In genomic region chr12:110608460-110609152, GRCm38 (mm10) we compare ENCODE assay signal across 8 mouse cellular contexts. TPM values are rescaled to one million over a fixed set of nuclear protein-coding genes. Genes with fewer than 3 reads are reported as not detected.
A peak's percentile ranks its signal among the peaks of the same experiment; 100 is the strongest.
DNase-seq lines count a peak whose midpoint lies in the region; ATAC-seq and TF ChIP-seq lines count a peak whose summit lies in the region.

No protein-coding gene starts in this region.

- H3K4me2 ChIP-seq in intestine, embryonic 16.5 days (ENCODE audit: low read depth, low read length), result no peak overlapping the region
- H3K4me2 ChIP-seq in liver, embryonic 13.5 days, result no peak overlapping the region

- H3K4me3 ChIP-seq in intestine, embryonic 16.5 days (ENCODE audit: low read length), result no peak overlapping the region
- H3K4me3 ChIP-seq in liver, embryonic 13.5 days (replicated peaks), result no peak overlapping the region
- H3K4me3 ChIP-seq in small intestine, adult 2 months (ENCODE audit: low read depth, low read length), result peak overlapping the region; percentile 14

- peak; percentile 95 for ATAC-seq in intestine, embryonic 16.5 days
- peak; percentile 61 for ATAC-seq in liver, embryonic 13.5 days (ENCODE audit: low read depth)

- no peaks in the 10 kb centered on the region for H3K27me3 ChIP-seq in intestine, embryonic 16.5 days (replicated peaks; ENCODE audit: control insufficient read depth, insufficient read depth, low read length)
- H3K27me3 ChIP-seq in liver, embryonic 13.5 days, result no peaks in the 10 kb centered on the region
- H3K27me3 ChIP-seq in small intestine, adult 2 months (ENCODE audit: control insufficient read depth, insufficient read depth, low read length), result no peaks in the 10 kb centered on the region

- peak; percentile 43; the same call in 1 of the 2 replicates for TF ChIP-seq CTCF in small intestine, adult 2 months (IDR thresholded peaks at IDR 0.05; ENCODE audit: extremely low read depth, insufficient read length, insufficient replicate concordance, low read depth, low read length)

- peak; percentile 17 for DNase-seq in embryo, embryonic 10 days (ENCODE audit: low spot score)
- DNase-seq in embryo, embryonic 9.5 days (ENCODE audit: extremely low spot score), result no peak
- DNase-seq in adrenal gland, postnatal 14 days, result peak; percentile 55
- peak; percentile 50 to 54 for DNase-seq in gastrocnemius, adult 8-10 months (ENCODE audit: low spot score in 2 of 2)
- DNase-seq in liver, embryonic 13.5 days, result peak; percentile 19
- DNase-seq in thymus, postnatal 25 days, result no peak

- peak overlapping the region; percentile 58 for H3K27ac ChIP-seq in intestine, embryonic 16.5 days (ENCODE audit: low read length)
- no peak overlapping the region for H3K27ac ChIP-seq in liver, embryonic 13.5 days
- H3K27ac ChIP-seq in small intestine, adult 2 months (ENCODE audit: insufficient read depth, low read depth, low read length), result peak overlapping the region; percentile 81

- no peaks in the 10 kb centered on the region for H3K36me3 ChIP-seq in intestine, embryonic 16.5 days (ENCODE audit: control insufficient read depth, insufficient read depth, low read length)
- peaks cover 20% of the 10 kb centered on the region for H3K36me3 ChIP-seq in liver, embryonic 13.5 days
- H3K36me3 ChIP-seq in small intestine, adult 2 months (ENCODE audit: control insufficient read depth, insufficient read depth, low read length), result peaks cover 19% of the 10 kb centered on the region

- H3K9ac ChIP-seq in intestine, embryonic 16.5 days (ENCODE audit: low read depth, low read length), result peak overlapping the region; percentile 35; the same call in 1 of the 2 replicates
- H3K9ac ChIP-seq in liver, embryonic 13.5 days, result no peak overlapping the region

- WGBS in intestine, embryonic 16.5 days, result 45% methylated on average over 11 of the region's 11 CpGs
- WGBS in liver, embryonic 13.5 days (ENCODE audit: insufficient replicate concordance), result 61% methylated on average over 11 of the region's 11 CpGs
- WGBS in small intestine, adult 2 months, result 10% methylated on average over 11 of the region's 11 CpGs

- H3K9me3 ChIP-seq in intestine, embryonic 16.5 days (ENCODE audit: control insufficient read depth, low read length), result no peaks in the 10 kb centered on the region
- H3K9me3 ChIP-seq in liver, embryonic 13.5 days (replicated peaks), result no peaks in the 10 kb centered on the region

- peaks cover 15% of the 10 kb centered on the region for H3K4me1 ChIP-seq in intestine, embryonic 16.5 days (ENCODE audit: control insufficient read depth, insufficient read depth, low read length)
- peaks cover 22% of the 10 kb centered on the region for H3K4me1 ChIP-seq in liver, embryonic 13.5 days (replicated peaks)
- H3K4me1 ChIP-seq in small intestine, adult 2 months (ENCODE audit: control insufficient read depth, insufficient read depth, insufficient read length, low read length), result peaks cover 15% of the 10 kb centered on the region

- TF ChIP-seq POLR2A in small intestine, adult 2 months (IDR thresholded peaks at IDR 0.05; ENCODE audit: low read depth, low read length), result no peak

RNA-seq across cellular contexts. Expression of gene Dync1h1, which starts 7.4 kb away (rescaled TPM):
- total RNA-seq in adrenal gland, postnatal 14 days (2021), result 129 and 133 TPM in 2 replicates
- 10 to 100 TPM; 68.4 to 93.0 (median 74.2) TPM for total RNA-seq in gastrocnemius, adult 8-10 months (2022)
- 32.5 and 36.1 TPM in 2 replicates for polyA plus RNA-seq in intestine, embryonic 16.5 days (2015; fragmentation: Nextera tagmentation; extraction: Ambion mirVana)
- 11.1 and 13.5 TPM in 2 replicates for polyA plus RNA-seq in liver, embryonic 13.5 days (2015; fragmentation: Nextera tagmentation; extraction: Ambion mirVana)
- polyA plus RNA-seq in small intestine, adult 2 months (2012; rRNA removed), result 142 and 363 TPM in 2 replicates

Comparison
In these comparisons a context has a peak if more than half of its experiments do, and no peak if none do; other contexts are left out.
1. DNase-seq: peak in embryo, embryonic 10 days (single experiment), adrenal gland, postnatal 14 days (single experiment), gastrocnemius, adult 8-10 months (2 of 2) and liver, embryonic 13.5 days (single experiment); none in embryo, embryonic 9.5 days (single experiment) and thymus, postnatal 25 days (single experiment).